Mouse (Mus musculus): ENCODE measurements around the gene Rc3h1.

DNA sequence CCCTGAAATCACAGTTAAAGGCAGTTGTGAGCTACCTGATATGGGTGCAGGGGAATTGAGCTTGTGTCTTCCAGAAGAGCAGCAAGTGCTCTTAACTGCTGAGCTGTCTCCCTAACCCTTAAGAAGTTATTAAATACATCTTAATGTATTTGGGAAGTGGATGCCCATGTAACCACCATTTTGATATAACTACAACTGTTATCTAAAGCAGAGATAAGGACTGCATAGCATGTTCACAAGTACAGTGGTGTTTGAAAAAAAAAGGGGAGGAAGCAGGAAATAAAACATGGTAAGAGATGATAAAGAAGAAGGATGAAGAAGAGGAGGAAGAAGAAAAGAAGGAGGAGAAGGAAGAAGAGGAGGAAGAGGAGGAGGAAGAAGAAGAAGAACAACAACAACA lies 25.1 kb downstream of the Rc3h1 start:
- TF ChIP-seq CTCF (IDR thresholded peaks at IDR 0.05; ENCODE audit: extremely low read depth, insufficient read depth, insufficient read length, insufficient replicate concordance), result no peak
- TF ChIP-seq POLR2A (IDR thresholded peaks at IDR 0.05; ENCODE audit: low read depth, low read length), result no peak

Data from spleen, adult 2 months (tissue).